Mouse (Mus musculus) heart, adult 8-10 months (tissue): Measurements from ENCODE around the gene Ccnb1ip1. TPM values are rescaled to one million over a fixed set of nuclear protein-coding genes. Genes with fewer than 3 reads are reported as not detected.

ENCODE experiments used
- DNase-seq: peaks from one replicate; pipeline ENCODE4 v3.0.0; 2022; ENCODE audit warnings: low spot score
- total RNA-seq, 4 experiments: library from RNA; stranded (reverse); gene quantifications; 2 replicates each; pipeline ENCODE4 v1.2.4; 2022

Gene Ccnb1ip1
- total RNA-seq, 4 experiments from 2014 or later: 0.47 TPM; not detected in 3

DNA sequence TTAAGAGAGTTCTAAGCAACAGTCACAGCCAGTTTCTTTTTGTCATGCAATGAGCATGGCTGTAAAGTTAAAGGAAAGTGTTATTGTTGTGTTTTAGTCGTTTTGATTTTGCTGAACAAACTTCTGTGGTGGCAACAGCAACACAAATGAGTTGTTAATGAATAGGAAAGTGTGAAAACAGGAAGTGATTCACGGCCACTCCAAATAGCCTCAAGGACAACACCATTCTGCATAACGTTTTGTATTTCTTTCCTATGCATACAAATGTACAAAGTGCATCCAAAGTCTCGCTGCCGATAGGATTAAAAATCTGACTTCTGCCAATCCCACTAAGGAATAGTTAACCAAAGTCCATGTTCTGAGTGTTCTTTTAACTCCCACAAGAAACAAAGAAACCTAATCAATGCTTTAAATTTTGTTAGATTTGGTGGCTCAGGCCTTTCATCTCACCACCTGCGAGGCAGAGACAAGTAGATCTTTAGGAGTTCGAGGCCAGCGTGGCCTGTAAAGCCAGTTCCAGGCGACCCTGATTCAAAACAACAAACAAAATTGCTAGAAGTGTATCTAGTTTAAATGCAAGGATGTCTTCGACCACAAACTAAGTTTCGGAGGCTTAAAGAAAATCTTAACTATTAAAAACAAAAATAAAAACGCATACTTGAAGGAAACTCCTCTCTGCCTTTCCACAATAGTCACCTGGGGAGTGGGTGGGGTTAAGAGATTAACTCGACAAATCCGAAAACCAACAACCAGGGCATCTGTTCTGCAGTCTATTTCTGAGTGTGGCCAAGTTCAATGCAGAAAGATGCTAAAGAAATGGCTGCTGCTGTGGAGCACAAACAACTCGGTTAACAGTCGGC lies 22.9 kb downstream of the Ccnb1ip1 start:
- no peak for DNase-seq

DNA sequence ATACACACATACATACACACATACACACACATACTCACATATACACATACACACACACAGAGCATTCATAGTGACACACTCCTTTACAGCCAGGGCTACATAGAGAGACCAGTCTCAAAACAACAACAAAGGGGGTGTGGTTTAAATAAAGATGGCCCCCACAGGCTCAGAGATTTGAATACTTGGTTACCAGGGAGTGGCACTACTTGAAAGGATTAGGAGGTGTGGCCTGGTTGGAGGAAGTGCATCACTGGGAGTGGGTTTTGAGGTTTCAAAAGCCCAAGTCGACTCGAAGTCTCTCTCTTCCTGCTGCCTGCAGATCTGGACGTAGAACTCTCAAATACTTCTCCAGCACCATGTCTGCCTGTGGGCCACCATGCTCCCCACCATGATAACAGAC lies 25.4 kb downstream of the Ccnb1ip1 start:
- DNase-seq: no peak

DNA sequence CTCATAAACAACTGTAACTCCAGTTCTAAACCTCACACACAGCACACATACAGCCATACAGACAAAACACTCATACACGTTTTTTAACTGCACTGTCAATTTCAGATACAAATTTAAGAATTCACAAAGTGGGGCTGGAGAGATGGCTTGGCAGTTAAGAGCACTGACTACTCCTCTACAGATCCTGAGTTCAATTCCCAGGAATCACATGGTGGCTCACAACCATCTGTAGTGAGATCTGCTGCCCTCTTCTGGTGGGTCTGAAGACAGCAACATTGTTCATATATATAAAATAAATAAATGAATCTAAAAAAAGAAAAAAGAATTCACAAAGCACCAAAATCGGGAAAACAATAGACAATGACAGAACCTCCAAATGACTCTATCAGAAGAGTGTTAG lies 36.2 kb downstream of the Ccnb1ip1 start:
- no peak for DNase-seq

DNA sequence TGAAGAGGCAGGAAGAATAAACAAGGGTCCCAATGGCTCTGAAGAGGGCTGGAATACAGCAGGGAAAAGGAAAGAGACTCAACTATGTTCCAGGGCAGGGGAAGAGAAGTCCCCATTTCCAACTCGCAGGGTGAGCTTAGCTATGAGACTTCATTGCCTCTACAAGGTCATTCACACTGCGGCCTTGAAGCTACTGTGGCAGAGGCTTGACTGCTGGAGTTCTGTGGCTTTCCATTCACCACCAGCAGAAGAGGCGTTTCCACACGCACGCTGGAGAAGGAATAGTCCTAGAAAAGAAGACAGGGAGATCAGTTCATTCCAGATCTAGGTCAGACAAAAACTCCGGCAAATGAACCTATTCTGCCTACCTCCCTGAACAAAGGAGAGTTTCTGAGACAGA lies 41.8 kb downstream of the Ccnb1ip1 start:
- no peak for DNase-seq

DNA sequence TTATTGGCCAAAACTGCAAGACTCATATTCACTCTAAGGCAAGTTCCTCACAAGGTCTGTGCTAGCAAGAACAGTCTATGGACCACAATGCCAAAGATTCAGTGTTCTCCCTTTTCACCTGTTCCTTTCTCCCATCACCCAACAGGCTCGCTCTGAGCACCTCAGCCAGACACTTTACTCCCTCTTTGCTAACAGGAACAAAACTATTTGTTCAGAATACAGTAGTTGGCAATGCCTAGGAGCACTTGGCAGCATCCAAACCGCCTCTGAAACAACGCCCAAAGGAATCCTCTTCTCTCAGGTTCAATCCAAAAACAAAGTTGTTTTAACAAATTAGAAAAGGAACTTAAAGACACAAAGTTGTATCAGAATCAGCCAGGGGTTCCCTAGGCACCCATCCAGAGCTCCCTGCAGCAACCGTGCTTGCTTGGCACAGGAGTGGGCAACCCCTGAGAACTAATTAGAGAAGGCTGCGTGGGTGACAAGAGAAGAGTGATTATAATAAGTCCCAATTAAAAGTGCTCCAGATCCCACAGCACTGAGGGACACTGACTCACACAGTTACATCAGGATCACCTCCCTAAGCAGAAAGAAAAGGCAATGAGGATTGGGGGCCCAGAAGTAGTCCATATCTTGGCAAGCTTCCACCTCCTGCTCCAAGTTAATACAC lies 49.0 kb downstream of the Ccnb1ip1 start:
- no peak for DNase-seq

DNA sequence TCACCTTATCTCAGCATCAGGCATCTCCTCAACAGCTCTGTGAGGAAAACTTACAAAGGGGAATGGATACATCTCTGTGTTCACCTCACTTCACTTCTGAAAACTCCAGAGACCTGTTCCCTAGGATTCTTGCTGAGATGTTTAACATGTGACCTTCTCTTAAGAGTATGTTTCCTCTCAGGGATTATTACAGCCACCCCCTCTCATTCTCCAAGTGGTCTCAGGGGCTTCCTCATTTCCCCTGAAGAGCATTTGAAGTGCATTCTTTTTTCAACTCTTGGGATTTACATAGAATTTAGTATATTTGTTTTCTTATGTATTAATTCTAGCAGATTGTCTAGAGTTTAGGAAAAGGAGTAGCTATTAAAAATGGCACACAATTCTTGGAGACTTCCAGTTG lies 62.5 kb downstream of the Ccnb1ip1 start, which contains the start of gene Olfr749:
Olfr749 (minus strand) TSS at position 101 of the 400 bp plus-strand sequence.
- DNase-seq: no peak

DNA sequence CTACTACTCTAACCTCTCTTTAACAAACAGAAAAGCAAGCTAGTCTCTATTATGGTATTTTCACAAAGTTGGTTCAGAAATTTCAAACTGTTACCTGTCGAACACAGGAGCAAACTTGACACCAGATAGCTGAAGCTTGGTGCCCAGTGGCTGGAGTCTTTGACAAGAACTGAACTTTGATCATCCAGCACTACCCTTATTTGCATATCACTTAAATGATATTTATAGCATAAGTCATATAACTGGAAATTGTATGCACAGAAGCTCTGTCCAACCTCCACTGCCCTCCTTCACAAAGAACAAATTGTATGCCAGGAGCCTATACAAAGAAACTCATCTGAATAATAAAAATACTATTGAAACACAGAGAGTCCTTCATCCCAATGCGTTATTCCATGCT lies 65.9 kb downstream of the Ccnb1ip1 start:
- DNase-seq: no peak

DNA sequence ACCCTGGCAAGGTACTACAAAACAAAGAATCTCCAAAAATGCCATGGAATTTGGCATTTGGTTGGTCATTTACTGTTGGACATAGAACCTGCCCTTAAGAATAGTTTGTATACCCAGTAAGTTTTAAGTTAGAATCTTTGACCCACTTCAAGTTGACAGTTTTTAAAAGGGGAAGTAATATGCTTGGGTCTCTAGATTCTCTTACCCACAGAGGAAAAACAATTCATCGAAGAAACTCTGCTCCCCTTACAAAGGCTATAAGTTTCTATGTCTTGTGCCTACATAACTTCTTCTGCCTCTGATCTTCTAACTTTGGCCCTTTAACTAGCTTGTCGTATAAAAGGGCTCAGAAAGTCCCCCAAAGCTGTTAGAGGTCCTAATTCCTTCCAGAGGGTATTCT lies 67.2 kb downstream of the Ccnb1ip1 start:
- no peak for DNase-seq

Other genes with a start within 250 kb of the Ccnb1ip1 start
- gene Olfr744, start 192.9 kb downstream of the Ccnb1ip1 start, total RNA-seq: not detected
- gene Olfr745, start 168.3 kb downstream of the Ccnb1ip1 start, total RNA-seq: not detected
- gene Olfr746, start 160.6 kb downstream of the Ccnb1ip1 start, total RNA-seq: not detected
- not detected for gene Olfr747, start 114.5 kb downstream of the Ccnb1ip1 start, total RNA-seq
- gene Olfr748, start 100.4 kb downstream of the Ccnb1ip1 start, total RNA-seq: not detected
- not detected for gene Olfr749, start 62.6 kb downstream of the Ccnb1ip1 start, total RNA-seq
- 10 to 100 TPM; 11.9 to 17.8 (median 13.6) TPM for gene Ttc5, start 22.2 kb downstream of the Ccnb1ip1 start, total RNA-seq
- gene Parp2, start 109 bp upstream of the Ccnb1ip1 start, total RNA-seq: 10 to 100 TPM; 11.6 to 16.2 (median 13.0) TPM
- gene Tep1, start 62.8 kb upstream of the Ccnb1ip1 start, total RNA-seq: 10 to 100 TPM in 2 of 4 experiments, 1 to 10 TPM in 2; 8.0 to 12.1 (median 10.0) TPM
- gene Klhl33, start 89.8 kb upstream of the Ccnb1ip1 start, total RNA-seq: 10 to 100 TPM; 13.4 to 33.6 (median 21.6) TPM
- 10 to 100 TPM; 53.6 to 75.8 (median 70.5) TPM for gene Osgep, start 117.2 kb upstream of the Ccnb1ip1 start, total RNA-seq
- 10 to 100 TPM; 23.1 to 33.8 (median 26.7) TPM for gene Apex1, start 117.2 kb upstream of the Ccnb1ip1 start, total RNA-seq
- gene Pip4p1, start 123.1 kb upstream of the Ccnb1ip1 start, total RNA-seq: 10 to 100 TPM; 19.3 to 24.5 (median 20.6) TPM
- 10 to 100 TPM in 1 of 4 experiments, 1 to 10 TPM in 3; 8.0 to 10.9 (median 9.3) TPM for gene Pnp, start 123.3 kb upstream of the Ccnb1ip1 start, total RNA-seq
- gene Gm49342, start 136.8 kb upstream of the Ccnb1ip1 start, total RNA-seq: 10 to 100 TPM in 2 of 4 experiments, 1 to 10 TPM in 2; 6.8 to 12.3 (median 9.5) TPM
- gene Pnp2, start 148.3 kb upstream of the Ccnb1ip1 start, total RNA-seq: 1 to 10 TPM in 1 of 4 experiments, under 1 TPM in 2, not detected in 1; 0.52 to 1.2 (median 0.84) TPM
- under 1 TPM in 3 of 4 experiments, not detected in 1; 0.25 to 0.37 (median 0.27) TPM for gene Rnase10, start 200.0 kb upstream of the Ccnb1ip1 start, total RNA-seq
- gene Rnase9, start 234.1 kb upstream of the Ccnb1ip1 start, total RNA-seq: not detected
- gene Rnase11, start 242.4 kb upstream of the Ccnb1ip1 start, total RNA-seq: not detected
- not detected for gene Rnase12, start 249.9 kb upstream of the Ccnb1ip1 start, total RNA-seq